Mouse (Mus musculus): Measurements from ENCODE around the gene Slc35a3. TPM values are rescaled to one million over a fixed set of nuclear protein-coding genes. Genes with fewer than 3 reads are reported as not detected.

Gene Slc35a3
- polyA plus RNA-seq, 1 experiment from 2014 or later: 14.8 TPM

Other genes starting within 250 kb of the Slc35a3 start
- 59.9 and 62.4 TPM in 2 replicates for gene Rtca, start 204.6 kb downstream of the Slc35a3 start, polyA plus RNA-seq (2016; fragmentation: Nextera tagmentation; extraction: Ambion mirVana)
- gene Dbt, start 199.8 kb downstream of the Slc35a3 start, polyA plus RNA-seq (2016; fragmentation: Nextera tagmentation; extraction: Ambion mirVana): 23.2 and 26.6 TPM in 2 replicates
- gene Lrrc39, start 149.9 kb downstream of the Slc35a3 start, polyA plus RNA-seq (2016; fragmentation: Nextera tagmentation; extraction: Ambion mirVana): 32.8 and 35.7 TPM in 2 replicates
- gene Sass6, start 117.8 kb downstream of the Slc35a3 start, polyA plus RNA-seq (2016; fragmentation: Nextera tagmentation; extraction: Ambion mirVana): 19.9 and 21.0 TPM in 2 replicates
- gene Trmt13, start 98.2 kb downstream of the Slc35a3 start, polyA plus RNA-seq (2016; fragmentation: Nextera tagmentation; extraction: Ambion mirVana): 21.8 and 24.0 TPM in 2 replicates
- gene Mfsd14a, start 50.2 kb downstream of the Slc35a3 start, polyA plus RNA-seq (2016; fragmentation: Nextera tagmentation; extraction: Ambion mirVana): 64.8 and 65.5 TPM in 2 replicates
- not detected in 2 replicates for gene Gm43191, start 31.6 kb downstream of the Slc35a3 start, polyA plus RNA-seq (2016; fragmentation: Nextera tagmentation; extraction: Ambion mirVana)
- gene Agl, start 95.3 kb upstream of the Slc35a3 start, polyA plus RNA-seq (2016; fragmentation: Nextera tagmentation; extraction: Ambion mirVana): 50.3 and 52.7 TPM in 2 replicates
- gene Frrs1, start 146.6 kb upstream of the Slc35a3 start, polyA plus RNA-seq (2016; fragmentation: Nextera tagmentation; extraction: Ambion mirVana): 22.5 and 24.0 TPM in 2 replicates

Data from heart, embryonic 12.5 days (tissue).